Mouse (Mus musculus): ENCODE measurements around the gene Pld3. TPM values are rescaled to one million over a fixed set of nuclear protein-coding genes. Genes with fewer than 3 reads are reported as not detected.
A peak's percentile ranks its signal among the peaks of the same experiment; 100 is the strongest.

Pld3 gene
- total RNA-seq, 2 experiments from 2014 or later = 818 to 936 TPM

DNA sequence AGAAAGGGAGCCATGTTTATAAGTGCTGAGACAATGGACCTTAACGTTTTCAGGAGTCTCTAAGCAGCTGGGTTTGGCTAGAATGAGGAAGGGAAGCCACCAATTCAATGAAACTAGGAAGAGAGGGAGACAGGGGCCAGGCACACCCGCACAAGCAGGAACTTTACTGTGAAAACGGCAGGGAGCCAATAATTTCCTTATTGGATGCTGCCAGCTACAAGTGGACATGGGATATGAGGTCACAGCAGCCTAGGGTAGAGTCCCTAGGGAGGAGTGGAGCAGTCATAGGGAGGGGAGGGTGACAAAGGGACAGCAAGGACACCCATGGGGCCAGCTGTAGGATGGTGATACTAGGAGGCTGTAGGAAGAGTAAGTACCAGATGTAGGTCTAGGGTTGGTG lies 60.0 kb downstream of the Pld3 start:
- no peak for DNase-seq (ENCODE audit: low spot score in 2 of 2)
- intact Hi-C loops (cut with DNase I) = no loop called here

DNA sequence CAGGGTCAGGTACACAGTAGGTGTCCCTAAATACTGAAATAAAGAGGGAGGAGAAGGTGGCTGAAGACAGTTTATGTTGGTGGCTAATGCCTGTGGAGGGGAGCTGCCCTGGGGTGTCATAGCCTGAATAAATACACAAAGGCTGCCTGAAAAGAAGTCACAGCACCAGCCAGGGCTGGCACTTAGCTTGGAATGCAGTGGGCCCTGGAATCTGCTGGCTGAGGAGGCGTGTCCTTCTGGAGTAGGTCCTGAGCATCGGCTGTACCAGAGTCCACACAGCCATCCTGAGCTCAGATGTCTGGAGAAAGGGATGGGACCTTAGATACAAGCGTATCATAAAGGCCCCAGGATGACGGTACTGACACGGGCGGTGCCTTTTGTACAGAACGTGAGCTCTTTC lies 61.2 kb downstream of the Pld3 start:
- intact Hi-C loops (cut with DNase I) = no loop called here
- no peak for DNase-seq (ENCODE audit: low spot score in 2 of 2)

DNA sequence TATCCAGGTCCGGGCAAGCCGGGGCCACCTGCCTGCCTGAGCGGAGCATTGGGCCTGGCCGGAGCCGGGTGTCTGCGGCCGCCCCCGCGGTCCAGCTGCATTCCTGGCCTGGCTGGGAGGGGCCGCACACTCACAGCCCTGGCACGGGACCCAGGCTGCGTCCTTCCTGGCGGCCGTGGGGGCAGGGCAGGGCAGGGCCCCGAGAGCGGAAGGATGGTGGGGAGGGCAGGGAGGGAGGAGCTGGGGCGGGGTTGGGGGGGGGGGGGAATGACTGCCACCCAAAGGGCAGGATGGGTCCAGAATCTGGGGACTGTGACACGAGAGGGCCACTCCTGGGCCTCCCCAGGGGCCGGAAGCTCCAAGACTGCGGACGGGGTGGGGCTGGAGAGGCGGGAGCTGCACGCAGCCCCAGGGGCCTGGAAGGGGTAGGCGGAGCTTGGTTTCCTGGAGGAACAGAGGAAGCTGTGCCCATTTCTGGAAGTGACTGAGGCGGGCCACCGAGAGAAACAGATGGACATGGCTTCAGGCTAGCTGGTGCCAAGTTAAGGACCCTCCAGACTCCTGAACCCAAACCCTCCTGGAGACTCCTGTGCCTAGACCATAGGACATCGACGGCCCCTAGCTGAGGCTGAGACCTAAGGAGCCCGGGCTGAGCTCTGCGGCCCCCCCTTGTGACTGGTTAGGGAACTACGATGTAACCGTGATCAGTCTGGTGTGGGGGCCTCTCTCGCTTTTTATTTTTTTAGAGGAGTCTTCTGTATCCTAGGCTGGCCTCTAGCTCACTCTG lies 62.3 kb downstream of the Pld3 start:
- intact Hi-C loops (cut with DNase I) = no loop called here
- peak; percentile 83 to 86 for DNase-seq (ENCODE audit: low spot score in 2 of 2)

DNA sequence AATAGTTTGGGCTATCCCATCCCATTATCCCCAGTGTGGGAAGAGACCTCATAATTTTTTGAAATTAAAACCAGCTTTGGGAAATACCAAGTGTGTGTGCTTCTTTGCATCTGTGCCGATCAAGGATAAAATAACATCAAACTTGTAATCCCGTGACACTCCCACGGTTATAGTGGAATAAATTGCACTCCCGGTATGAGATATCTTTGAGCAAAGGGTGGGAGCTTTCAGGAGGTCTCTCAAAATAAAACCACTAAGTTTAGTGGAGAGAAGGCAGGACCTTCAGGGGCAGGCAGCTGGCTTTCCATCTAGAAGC lies 62.8 kb downstream of the Pld3 start:
- no peak for DNase-seq (ENCODE audit: low spot score in 2 of 2)
- intact Hi-C loops (cut with DNase I) = no loop called here

DNA sequence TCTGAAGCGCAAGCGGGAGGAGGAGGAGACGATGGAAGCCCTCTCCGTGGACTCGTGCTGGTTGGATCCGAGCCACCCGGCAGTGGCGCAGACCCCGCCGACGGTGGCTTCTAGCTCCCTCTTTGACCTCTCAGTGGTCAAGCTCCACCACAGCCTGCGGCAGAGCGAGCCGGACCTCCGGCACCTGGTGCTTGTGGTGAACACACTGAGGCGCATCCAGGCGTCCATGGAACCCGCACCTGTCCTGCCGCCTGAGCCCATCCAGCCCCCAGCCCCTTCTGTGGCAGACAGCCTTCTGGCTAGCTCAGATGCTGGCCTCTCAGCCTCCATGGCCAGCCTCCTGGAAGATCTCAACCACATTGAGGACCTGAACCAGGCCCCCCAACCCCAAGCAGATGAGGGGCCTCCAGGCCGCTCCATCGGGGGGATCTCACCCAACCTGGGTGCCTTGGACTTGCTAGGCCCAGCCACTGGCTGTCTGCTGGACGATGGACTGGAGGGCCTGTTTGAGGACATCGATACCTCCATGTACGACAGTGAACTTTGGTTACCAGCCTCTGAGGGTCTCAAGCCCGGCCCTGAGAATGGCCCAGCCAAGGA lies 63.6 kb downstream of the Pld3 start:
- intact Hi-C loops (cut with DNase I) = loop anchor here (10.0 kb wide), 1 partner anchor 155 kb away; the partner anchor contains the start of gene Ltbp4
- no peak for DNase-seq (ENCODE audit: low spot score in 2 of 2)

DNA sequence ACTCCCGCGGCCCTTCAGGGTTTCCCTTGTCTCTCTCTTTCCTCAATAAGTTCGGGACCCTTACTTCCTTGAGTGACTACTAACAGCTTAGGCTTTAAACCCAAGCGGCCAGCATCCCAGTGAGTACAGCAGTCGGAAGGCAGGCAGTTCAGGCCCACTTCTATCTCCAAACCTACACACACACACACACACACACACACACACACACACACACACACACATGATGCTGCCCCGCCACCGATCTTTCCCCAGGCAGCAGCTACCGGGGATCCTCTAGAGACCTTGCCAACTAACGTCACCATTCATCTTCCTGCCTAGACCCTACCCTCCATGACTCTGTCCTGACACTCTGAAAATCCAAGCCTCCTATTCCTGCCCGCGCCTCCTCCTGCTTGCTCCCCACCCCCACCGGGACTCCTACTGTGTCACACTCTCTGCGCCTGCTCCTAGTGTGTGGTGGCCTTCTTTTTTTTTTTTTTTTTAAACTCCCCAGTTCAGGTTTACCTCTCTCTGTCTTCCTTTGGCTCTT lies 65.2 kb downstream of the Pld3 start:
- intact Hi-C loops (cut with DNase I) = loop anchor here (2.0 to 10.0 kb wide), 2 partner anchors 41 to 153 kb away; partner anchors contain the start of genes Blvrb, Ltbp4 and Sptbn4
- DNase-seq (ENCODE audit: low spot score in 2 of 2) = peak; percentile 59 to 64

DNA sequence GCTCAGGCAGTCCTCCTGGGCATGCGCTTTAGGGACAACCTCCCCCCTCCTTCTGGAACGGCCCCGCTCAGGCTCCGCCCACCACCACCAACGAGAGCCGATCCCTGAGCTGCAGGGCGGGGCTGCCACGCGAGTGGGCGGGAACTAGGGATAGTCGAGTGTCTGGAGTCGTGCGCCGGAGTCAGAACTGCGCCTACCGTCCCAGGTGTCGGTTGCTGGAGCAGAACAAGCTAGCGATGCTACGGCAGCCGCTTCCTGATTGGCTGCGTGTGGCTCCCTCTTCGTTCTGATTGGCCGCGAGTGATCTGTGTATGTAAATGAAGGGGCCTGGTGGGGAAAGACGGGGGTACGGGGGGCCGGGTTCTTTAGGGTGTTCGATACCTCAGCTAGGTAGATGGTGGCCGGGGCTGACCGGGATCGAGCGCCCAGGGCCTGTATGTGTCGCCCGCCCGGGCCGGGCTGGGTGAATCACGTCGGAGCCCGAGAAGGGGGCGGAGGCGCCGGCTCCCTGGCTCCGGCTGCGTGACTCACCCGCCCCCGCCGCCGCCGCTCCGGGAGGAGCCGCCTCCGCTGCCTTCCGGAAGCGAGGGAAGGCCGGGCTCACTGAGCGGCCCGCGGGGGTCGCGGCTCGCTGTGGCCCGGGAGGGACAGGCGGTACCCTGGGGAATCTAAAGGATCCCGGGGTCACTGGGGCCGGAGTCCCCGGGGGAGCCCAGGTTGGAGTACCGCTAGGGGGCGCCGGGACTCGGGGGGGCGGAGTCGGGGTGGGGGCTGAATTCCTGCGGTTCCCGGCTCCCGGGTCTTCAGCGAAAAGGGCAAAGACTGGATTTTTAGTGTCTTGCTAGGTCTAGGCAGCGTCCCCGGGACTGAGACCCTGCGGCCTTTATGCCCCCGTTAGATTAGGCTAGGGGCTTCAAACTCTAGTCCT lies 66.0 kb downstream of the Pld3 start, which contains the start of gene Sertad1:
Sertad1 (plus strand) TSS at position 141 of the 928 bp plus-strand sequence.
- intact Hi-C loops (cut with DNase I) = loop anchor here (2.0 to 10.0 kb wide), 2 partner anchors 40 to 152 kb away; partner anchors contain the start of genes Blvrb, Ltbp4 and Sptbn4
- DNase-seq (ENCODE audit: low spot score in 2 of 2) = peak; percentile 100

DNA sequence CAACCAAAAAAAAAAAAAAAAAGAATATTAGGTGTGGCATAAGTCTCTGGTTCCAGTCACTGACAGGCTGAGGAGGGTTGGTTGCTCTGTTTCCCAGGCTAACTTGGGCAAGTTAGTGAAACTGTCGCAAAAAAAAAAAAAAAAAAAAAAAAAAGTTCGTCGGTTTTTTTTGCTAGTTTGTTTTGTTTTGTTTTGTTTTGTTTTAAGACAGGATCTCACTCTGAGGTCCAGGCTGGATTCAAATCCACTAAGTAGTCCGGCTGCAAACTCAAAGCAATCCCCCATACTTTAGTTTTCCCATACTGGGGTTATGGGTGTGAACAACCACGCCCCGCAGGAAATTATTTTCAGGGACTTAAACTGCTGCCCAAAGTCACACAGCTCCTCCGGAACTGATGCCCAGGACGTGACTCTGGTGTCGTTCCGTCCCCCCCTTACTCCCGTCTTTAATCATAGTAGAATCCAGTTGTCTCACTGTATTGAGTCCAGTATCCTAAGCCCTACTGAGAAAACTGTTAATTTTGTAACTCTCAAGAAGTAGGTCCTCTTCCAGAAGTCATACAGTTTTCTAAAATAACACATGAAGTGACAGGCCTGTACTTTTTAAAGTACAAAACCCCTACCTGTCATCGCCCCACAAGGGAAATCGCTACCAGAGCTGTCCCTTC lies 66.8 kb downstream of the Pld3 start:
- peak in 1 of 2 experiments; percentile 8 for DNase-seq (ENCODE audit: low spot score in 2 of 2)
- intact Hi-C loops (cut with DNase I) = loop anchor here (2.0 to 10.0 kb wide), 2 partner anchors 39 to 151 kb away; partner anchors contain the start of genes Blvrb, Ltbp4 and Sptbn4

DNA sequence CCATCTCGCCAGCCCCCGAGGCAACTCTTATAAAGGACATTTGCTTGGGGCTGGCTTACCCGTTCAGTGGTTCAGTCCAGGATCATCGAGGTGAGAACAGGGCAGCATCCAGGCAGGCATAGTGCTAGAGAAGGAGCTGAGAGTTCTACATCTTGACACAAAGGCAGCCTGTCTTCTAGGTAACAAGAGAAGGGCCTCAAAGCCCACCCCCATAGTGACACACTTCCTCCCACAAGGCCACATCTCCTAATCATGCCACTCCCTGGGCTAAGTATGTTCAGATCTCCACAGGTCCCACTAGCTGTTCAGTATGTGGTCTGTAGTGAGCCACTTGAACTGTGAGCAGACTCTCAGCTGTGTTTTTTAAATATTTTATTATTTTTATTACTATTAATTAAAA lies 69.2 kb downstream of the Pld3 start:
- intact Hi-C loops (cut with DNase I) = loop anchor here (10.0 kb wide), 1 partner anchor 149 kb away; the partner anchor contains the start of gene Ltbp4

More for the DNA sequence above, 69.2 kb downstream of the Pld3 start:
- no peak for DNase-seq (ENCODE audit: low spot score in 2 of 2)

Other genes starting within 250 kb of the Pld3 start
- gene Ltbp4, start 215.5 kb downstream of the Pld3 start, total RNA-seq (2021) = 10 to 100 TPM; 36.3 to 50.7 TPM
- gene Shkbp1, start 197.2 kb downstream of the Pld3 start, total RNA-seq (2021) = 10 to 100 TPM; 12.4 to 35.7 TPM
- gene Gm20479, start 195.8 kb downstream of the Pld3 start, total RNA-seq (2021) = not detected
- gene Sptbn4, start 105.5 kb downstream of the Pld3 start, total RNA-seq (2021) = 100 to 1,000 TPM; 124 to 166 TPM
- gene Blvrb, start 105.2 kb downstream of the Pld3 start, total RNA-seq (2021) = 10 to 100 TPM; 17.0 to 18.0 TPM
- 1 to 10 TPM; 2.7 to 2.8 TPM for gene Sertad3, start 79.5 kb downstream of the Pld3 start, total RNA-seq (2021)
- gene Sertad1, start 66.3 kb downstream of the Pld3 start, total RNA-seq (2021) = 10 to 100 TPM; 17.2 to 20.0 TPM
- under 1 TPM; 0.25 to 0.48 TPM for gene Prx, start 53.9 kb downstream of the Pld3 start, total RNA-seq (2021)
- gene Hipk4, start 30.0 kb downstream of the Pld3 start, total RNA-seq (2021) = under 1 TPM in 1 of 2 experiments, not detected in 1; 0.22 TPM
- gene 2310022A10Rik, start within 50 bp of the Pld3 start, total RNA-seq (2021) = 10 to 100 TPM; 29.4 to 31.1 TPM
- gene Akt2, start 38.3 kb upstream of the Pld3 start, total RNA-seq (2021) = 100 to 1,000 TPM; 113 to 124 TPM
- gene Ttc9b, start 100.7 kb upstream of the Pld3 start, total RNA-seq (2021) = 100 to 1,000 TPM; 113 to 155 TPM
- gene Map3k10, start 121.4 kb upstream of the Pld3 start, total RNA-seq (2021) = 100 to 1,000 TPM; 213 to 246 TPM
- 10 to 100 TPM in 1 of 2 experiments, 1 to 10 TPM in 1; 8.1 to 10.7 TPM for gene Zfp607b, start 136.1 kb upstream of the Pld3 start, total RNA-seq (2021)
- gene Zfp60, start 178.2 kb upstream of the Pld3 start, total RNA-seq (2021) = 10 to 100 TPM; 33.6 to 36.7 TPM